In genomic region chr11:50431134-50432068, GRCm38 (mm10) we compare ENCODE assay signal across 8 mouse cellular contexts. TPM values are rescaled to one million over a fixed set of nuclear protein-coding genes. Genes with fewer than 3 reads are reported as not detected.
DNase-seq lines count a peak whose midpoint lies in the region; ATAC-seq and TF ChIP-seq lines count a peak whose summit lies in the region.

No protein-coding gene starts in this region.

- no peaks in the 10 kb centered on the region for H3K36me3 ChIP-seq in limb, embryonic 11.5 days (ENCODE audit: control insufficient read depth, insufficient read depth, low read length)
- H3K36me3 ChIP-seq in midbrain, embryonic 13.5 days: no peaks in the 10 kb centered on the region

- no peaks in the 10 kb centered on the region for H3K27me3 ChIP-seq in limb, embryonic 11.5 days (ENCODE audit: control insufficient read depth, insufficient read depth, low read length)
- 0 out of 2 replicates have a peak, but pooled peaks cover 3% of the 10 kb centered on the region for H3K27me3 ChIP-seq in midbrain, embryonic 13.5 days

- 40% methylated on average over 32 of the region's 32 CpGs for WGBS in limb, embryonic 11.5 days
- WGBS in midbrain, embryonic 13.5 days: 31% methylated on average over 32 of the region's 32 CpGs

- ATAC-seq in granulocyte monocyte progenitor cell, adult 5-6 weeks (replicated peaks; ENCODE audit: poor library complexity, severe bottlenecking): peak; percentile 43
- ATAC-seq in limb, embryonic 11.5 days (ENCODE audit: insufficient number of reproducible peaks, low FRiP score, low TSS enrichment, low read depth): peak; percentile 83
- ATAC-seq in midbrain, embryonic 13.5 days: peak; percentile 49; the same call in 1 of the 2 replicates

- no peak for DNase-seq in layer of hippocampus, adult 2 months (ENCODE audit: low spot score in 2 of 2)
- no peak for DNase-seq in layer of hippocampus, adult 11-12 months (ENCODE audit: low spot score)
- peak; percentile 49 for DNase-seq in limb, embryonic 11.5 days (ENCODE audit: low spot score)
- DNase-seq in gastrocnemius, adult 8-10 months (ENCODE audit: low spot score in 2 of 2): no peak
- DNase-seq in cerebellum, postnatal 14 days: no peak

- peak overlapping the region; percentile 97 for H3K4me3 ChIP-seq in layer of hippocampus, adult 2 months
- peak overlapping the region; percentile 85 for H3K4me3 ChIP-seq in brown adipose tissue, adult 24 weeks (ENCODE audit: insufficient read depth, low read depth, low read length)
- H3K4me3 ChIP-seq in limb, embryonic 11.5 days (ENCODE audit: low read depth, low read length): peak overlapping the region; percentile 65
- H3K4me3 ChIP-seq in midbrain, embryonic 13.5 days (replicated peaks): peak overlapping the region; percentile 76

- H3K4me2 ChIP-seq in limb, embryonic 11.5 days (ENCODE audit: low read depth, severe bottlenecking): peak overlapping the region; percentile 68
- peak overlapping the region; percentile 67 for H3K4me2 ChIP-seq in midbrain, embryonic 13.5 days (replicated peaks)

- H3K9ac ChIP-seq in limb, embryonic 11.5 days (ENCODE audit: low read length): peak overlapping the region; percentile 93
- peak overlapping the region; percentile 87 for H3K9ac ChIP-seq in midbrain, embryonic 13.5 days (replicated peaks)

- peak overlapping the region; percentile 100 for H3K27ac ChIP-seq in layer of hippocampus, adult 2 months
- H3K27ac ChIP-seq in brown adipose tissue, adult 24 weeks (replicated peaks; ENCODE audit: low read depth, low read length): peak overlapping the region; percentile 91
- peak overlapping the region; percentile 90 for H3K27ac ChIP-seq in limb, embryonic 11.5 days (replicated peaks; ENCODE audit: low read depth, low read length)
- peak overlapping the region; percentile 98 for H3K27ac ChIP-seq in midbrain, embryonic 13.5 days

- H3K4me1 ChIP-seq in brown adipose tissue, adult 24 weeks (ENCODE audit: control insufficient read depth, insufficient read depth, insufficient read length, low read length): 0 out of 2 replicates have a peak, but pooled peaks cover 2% of the 10 kb centered on the region
- peaks cover 4% of the 10 kb centered on the region for H3K4me1 ChIP-seq in limb, embryonic 11.5 days (ENCODE audit: control insufficient read depth, insufficient read depth, low read length)
- peaks cover 14% of the 10 kb centered on the region for H3K4me1 ChIP-seq in midbrain, embryonic 13.5 days (replicated peaks)

- TF ChIP-seq CTCF in layer of hippocampus, adult 2 months (conservative IDR thresholded peaks at IDR 0.05): no peak

- no peaks in the 10 kb centered on the region for H3K9me3 ChIP-seq in limb, embryonic 11.5 days (ENCODE audit: control insufficient read depth, low read length)
- H3K9me3 ChIP-seq in midbrain, embryonic 13.5 days: no peaks in the 10 kb centered on the region

RNA-seq across cellular contexts. Expression of gene Rufy1, which starts 0.5 kb away (rescaled TPM):
- 10 to 100 TPM; 29.2 to 29.6 TPM for total RNA-seq in layer of hippocampus, adult 2 months (2021)
- polyA plus RNA-seq in brown adipose tissue, adult 24 weeks (2012; ENCODE audit: insufficient read depth, insufficient read length, missing spikeins): 17.2 and 19.5 TPM in 2 replicates
- 42.1 and 52.7 TPM in 2 replicates for total RNA-seq in granulocyte monocyte progenitor cell, adult 5-6 weeks (2014; fragmentation: Nextera tagmentation)
- total RNA-seq in granulocyte monocyte progenitor cell, adult 5-6 weeks (2017): 34.6 and 48.3 TPM in 2 replicates
- 28.1 and 28.6 TPM in 2 replicates for polyA plus RNA-seq in limb, embryonic 11.5 days (2014; fragmentation: Nextera tagmentation; extraction: Ambion mirVana)
- polyA plus RNA-seq in midbrain, embryonic 13.5 days (2015; fragmentation: Nextera tagmentation; extraction: Ambion mirVana): 25.0 and 27.4 TPM in 2 replicates
- total RNA-seq in gastrocnemius, adult 8-10 months (2022): 10 to 100 TPM; 21.2 to 24.9 (median 22.0) TPM

RNA-seq across cellular contexts. Expression of gene Hnrnph1, which starts 54.6 kb away (rescaled TPM):
- total RNA-seq in layer of hippocampus, adult 2 months (2021): 100 to 1,000 TPM; 272 to 300 TPM
- polyA plus RNA-seq in brown adipose tissue, adult 24 weeks (2012; ENCODE audit: insufficient read depth, insufficient read length, missing spikeins): 115 and 183 TPM in 2 replicates
- 644 and 818 TPM in 2 replicates for total RNA-seq in granulocyte monocyte progenitor cell, adult 5-6 weeks (2014; fragmentation: Nextera tagmentation)
- total RNA-seq in granulocyte monocyte progenitor cell, adult 5-6 weeks (2017): 838 and 1,051 TPM in 2 replicates
- polyA plus RNA-seq in limb, embryonic 11.5 days (2014; fragmentation: Nextera tagmentation; extraction: Ambion mirVana): 809 and 820 TPM in 2 replicates
- polyA plus RNA-seq in midbrain, embryonic 13.5 days (2015; fragmentation: Nextera tagmentation; extraction: Ambion mirVana): 686 and 713 TPM in 2 replicates
- total RNA-seq in gastrocnemius, adult 8-10 months (2022): 10 to 100 TPM; 63.8 to 91.3 (median 74.6) TPM
